Mouse (Mus musculus): ENCODE results near the gene Ice1.

- TF ChIP-seq CTCF (IDR thresholded peaks at IDR 0.05) (no peak), EP300 (IDR thresholded peaks at IDR 0.05; ENCODE audit: insufficient read depth, low read depth, low read length) (no peak)
Observed at GRCm38 (mm10) chr13:70596901-70597300, 40.5 kb downstream of the Ice1 start.
